Mouse (Mus musculus) hindbrain, embryonic 13.5 days (tissue): ENCODE measurements at regions not wholly inside any gene's neighbourhood (a gene's known extent, or its start where the extent isn't known, plus 50 kb on each side); places are given as distances from the start of the nearest gene placed in this dataset.

Source experiments
- ATAC-seq: fragments of 200-750 bp; cut with Nextera tagmentation; 2 replicates; pipeline ENCODE4 v1.8.0; 2017; ENCODE audit warnings: moderate TSS enrichment; ENCODE audit not compliant: low FRiP score
- H3K27ac ChIP-seq: fragments of 300-500 bp; sonication (generic); 2 replicates; pipeline ENCODE4 v1.5.1; 2015; ENCODE audit warnings: inconsistent platforms, mild to moderate bottlenecking, moderate library complexity
- H3K27me3 ChIP-seq: fragments of 300-500 bp; sonication (generic); 2 replicates; pipeline ENCODE4 v1.6.1; 2015; ENCODE audit warnings: mild to moderate bottlenecking, inconsistent platforms
- H3K36me3 ChIP-seq: fragments of 300-500 bp; sonication (generic); 2 replicates; pipeline ENCODE4 v1.6.1; 2015; ENCODE audit warnings: mild to moderate bottlenecking, inconsistent platforms
- H3K4me1 ChIP-seq: fragments of 300-500 bp; sonication (generic); replicated peaks from 2 replicates; pipeline ENCODE4 v1.6.1; 2015; ENCODE audit warnings: inconsistent platforms
- H3K4me2 ChIP-seq: fragments of 300-500 bp; sonication (generic); 2 replicates; pipeline ENCODE4 v1.6.1; 2015; ENCODE audit warnings: inconsistent platforms, mild to moderate bottlenecking, moderate library complexity
- H3K4me3 ChIP-seq: fragments of 300-500 bp; sonication (generic); 2 replicates; pipeline ENCODE4 v1.5.1; 2015; ENCODE audit warnings: mild to moderate bottlenecking, inconsistent platforms
- H3K9ac ChIP-seq: fragments of 300-500 bp; sonication (generic); 2 replicates; pipeline ENCODE4 v1.6.1; 2015; ENCODE audit warnings: mild to moderate bottlenecking, inconsistent platforms
- H3K9me3 ChIP-seq: fragments of 300-500 bp; sonication (generic); 2 replicates; pipeline ENCODE4 v1.6.1; 2016; ENCODE audit warnings: inconsistent platforms
- WGBS: fragments of 180-500 bp; shearing (Covaris S2); methylation state at CpG from one replicate; pipeline ENCODE4 v1.1.7; 2015; 5-methylcytosine and 5-hydroxymethylcytosine counted together

DNA sequence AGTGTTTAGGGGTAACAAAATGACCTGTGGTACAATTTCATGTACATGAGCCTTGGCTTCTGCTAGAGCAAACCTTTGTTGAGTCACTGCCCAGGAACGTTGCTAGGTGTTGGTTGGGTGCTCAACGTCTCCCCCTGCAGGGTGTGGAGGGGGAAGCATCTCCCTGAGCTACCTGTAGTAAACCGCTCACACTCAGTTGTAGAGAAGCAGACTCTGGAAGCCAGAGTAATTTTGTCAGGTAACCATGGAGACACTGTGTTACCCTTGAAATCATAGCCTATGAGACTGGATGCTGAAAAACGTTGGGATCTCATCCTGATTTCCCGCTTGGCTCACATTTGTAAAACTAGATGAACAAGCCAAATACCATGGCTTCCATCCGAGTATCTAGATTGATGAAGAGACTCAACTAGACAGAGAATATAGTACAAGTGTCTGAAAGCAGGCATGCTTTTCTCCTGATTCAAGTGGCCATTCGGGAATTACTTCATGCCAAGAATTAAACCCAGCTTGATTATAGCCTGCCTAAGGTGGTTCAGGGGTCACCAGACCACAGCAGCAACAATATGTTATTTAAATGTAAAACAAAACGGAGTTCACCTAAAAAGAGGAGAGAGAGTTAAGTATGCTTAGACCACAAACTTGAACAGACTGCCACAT is 63.7 kb upstream of the Ctla4 start:
- no peaks in the 10 kb centered on the region for H3K36me3 ChIP-seq
- no peak overlapping the region for H3K27ac ChIP-seq
- H3K9me3 ChIP-seq: no peaks in the 10 kb centered on the region
- no peak overlapping the region for H3K4me2 ChIP-seq
- no peak overlapping the region for H3K9ac ChIP-seq
- 0 out of 2 replicates have a peak, but pooled peaks cover 4% of the 10 kb centered on the region for H3K4me1 ChIP-seq
- no peak overlapping the region for H3K4me3 ChIP-seq
- 58% methylated on average over 8 of the region's 8 CpGs for WGBS
- no peak for ATAC-seq
- no peaks in the 10 kb centered on the region for H3K27me3 ChIP-seq

- no peaks in the 10 kb centered on the region for H3K9me3 ChIP-seq
- H3K9ac ChIP-seq: no peak overlapping the region
- H3K4me2 ChIP-seq: no peak overlapping the region
- no peak overlapping the region for H3K4me3 ChIP-seq
- ATAC-seq: no peak
- H3K4me1 ChIP-seq: 0 out of 2 replicates have a peak, but pooled peaks cover 4% of the 10 kb centered on the region
- 86% methylated on average over 5 of the region's 5 CpGs for WGBS
- no peaks in the 10 kb centered on the region for H3K27me3 ChIP-seq
- H3K36me3 ChIP-seq: no peaks in the 10 kb centered on the region
- H3K27ac ChIP-seq: no peak overlapping the region
Measured at GRCm38 (mm10) chr1:60824218-60825125, 62.3 kb upstream of the Ctla4 start.

DNA sequence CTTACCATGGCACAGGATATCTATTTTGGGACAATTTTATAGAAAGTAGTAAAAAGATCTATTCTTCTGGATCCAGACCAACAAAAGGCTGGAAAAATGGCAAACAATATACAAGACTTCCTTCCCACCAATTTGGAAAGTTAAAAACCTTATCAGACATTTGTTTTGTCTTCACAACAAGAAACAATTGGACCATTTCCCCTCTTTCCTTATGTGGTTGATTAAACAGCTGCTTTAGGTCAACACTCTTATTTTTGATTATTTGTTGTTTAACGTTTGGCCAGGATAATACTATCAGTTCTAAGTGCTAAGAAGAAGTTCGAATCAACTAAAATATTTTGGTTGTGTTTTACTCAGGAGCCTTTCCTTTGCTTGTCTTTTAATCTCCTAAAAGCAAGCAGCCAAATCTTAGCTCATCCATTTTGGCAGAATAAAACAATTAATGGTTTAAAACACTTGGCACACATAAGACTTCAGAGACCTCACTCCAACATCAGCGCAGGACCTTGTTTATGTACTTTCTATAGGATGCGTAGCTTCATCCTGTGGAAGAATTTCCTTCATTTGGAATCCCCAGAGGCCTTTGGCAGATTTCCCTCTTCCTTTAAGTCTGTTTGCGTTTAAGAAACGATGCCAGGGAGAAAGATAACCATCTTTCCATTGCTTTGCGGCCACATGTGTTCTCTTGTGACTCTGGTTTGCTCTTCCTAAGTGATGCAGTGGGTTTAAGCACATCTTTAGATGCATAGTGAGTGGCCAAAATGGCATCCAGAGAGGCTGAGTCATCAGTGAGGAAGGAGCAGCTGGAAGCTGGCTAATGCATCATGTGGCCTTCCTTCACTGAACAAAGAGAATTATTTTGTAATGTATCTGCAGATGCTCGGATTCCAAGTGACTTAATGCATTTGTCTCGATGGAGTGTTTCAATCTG is 61.3 kb upstream of the Ctla4 start:
- no peak overlapping the region for H3K4me3 ChIP-seq
- H3K4me1 ChIP-seq: 0 out of 2 replicates have a peak, but pooled peaks cover 4% of the 10 kb centered on the region
- H3K27me3 ChIP-seq: no peaks in the 10 kb centered on the region
- H3K36me3 ChIP-seq: no peaks in the 10 kb centered on the region
- H3K27ac ChIP-seq: peak overlapping the region; percentile 75
- no peaks in the 10 kb centered on the region for H3K9me3 ChIP-seq
- H3K4me2 ChIP-seq: no peak overlapping the region
- 68% methylated on average over 9 of the region's 9 CpGs for WGBS
- H3K9ac ChIP-seq: no peak overlapping the region
- no peak for ATAC-seq

GRCm38 (mm10) chr1:60826981-60827380 is 59.8 kb upstream of the Ctla4 start:
- 0 out of 2 replicates have a peak, but pooled peaks cover 4% of the 10 kb centered on the region for H3K4me1 ChIP-seq
- ATAC-seq: no peak
- no peak overlapping the region for H3K4me3 ChIP-seq
- no peaks in the 10 kb centered on the region for H3K27me3 ChIP-seq
- H3K4me2 ChIP-seq: no peak overlapping the region
- H3K27ac ChIP-seq: no peak overlapping the region
- no peak overlapping the region for H3K9ac ChIP-seq
- H3K9me3 ChIP-seq: no peaks in the 10 kb centered on the region
- H3K36me3 ChIP-seq: no peaks in the 10 kb centered on the region

DNA sequence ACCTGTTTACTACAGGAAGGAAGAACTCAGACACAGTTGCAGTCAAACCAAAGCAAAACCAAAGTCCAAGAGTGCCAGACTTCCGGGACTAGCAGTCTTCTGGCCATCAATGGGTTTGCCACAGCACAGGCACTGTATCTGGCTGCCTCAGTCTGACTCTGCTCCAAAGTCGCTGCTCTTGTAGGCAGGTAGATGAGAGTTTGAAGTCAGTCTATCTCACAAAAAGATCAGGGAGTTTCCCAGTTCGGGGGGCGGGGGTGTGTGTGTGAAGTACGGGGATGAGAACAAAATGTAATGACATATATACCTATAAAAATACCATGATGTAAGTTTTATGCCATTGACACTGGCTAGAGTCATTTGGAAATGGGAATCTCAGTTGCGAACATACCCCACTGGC is 58.6 kb upstream of the Ctla4 start:
- 92% methylated on average over 6 of the region's 6 CpGs for WGBS
- Histone ChIP-seq H3K4me3 (no peak overlapping the region), H3K4me1 (0 out of 2 replicates have a peak, but pooled peaks cover 4% of the 10 kb centered on the region), H3K9me3 (no peaks in the 10 kb centered on the region), H3K36me3 (no peaks in the 10 kb centered on the region), H3K9ac (no peak overlapping the region), H3K4me2 (no peak overlapping the region), H3K27me3 (no peaks in the 10 kb centered on the region), H3K27ac (no peak overlapping the region)
- ATAC-seq: no peak

GRCm38 (mm10) chr1:60829849-60830248 is 57.0 kb upstream of the Ctla4 start:
- Histone ChIP-seq H3K4me2 (no peak overlapping the region), H3K9ac (no peak overlapping the region), H3K27me3 (no peaks in the 10 kb centered on the region), H3K9me3 (no peaks in the 10 kb centered on the region), H3K36me3 (no peaks in the 10 kb centered on the region), H3K4me1 (0 out of 2 replicates have a peak, but pooled peaks cover 4% of the 10 kb centered on the region), H3K27ac (no peak overlapping the region), H3K4me3 (no peak overlapping the region)
- ATAC-seq: no peak
- WGBS: 83% methylated on average over 3 of the region's 3 CpGs

GRCm38 (mm10) chr1:60833668-60834067 is 53.1 kb upstream of the Ctla4 start:
- Histone ChIP-seq H3K9me3 (no peaks in the 10 kb centered on the region), H3K27me3 (no peaks in the 10 kb centered on the region), H3K9ac (no peak overlapping the region), H3K4me1 (no peaks in the 10 kb centered on the region), H3K4me3 (no peak overlapping the region), H3K4me2 (no peak overlapping the region), H3K36me3 (no peaks in the 10 kb centered on the region), H3K27ac (no peak overlapping the region)
- no peak for ATAC-seq
- 79% methylated on average over 2 of the region's 2 CpGs for WGBS
